Mouse (Mus musculus) cerebellum, adult 11-12 months (tissue): ENCODE data around the gene Gm20897.
"Not testable (repeated sequence)": the region's sequence is repeated elsewhere in the genome, so short reads cannot be mapped to it uniquely, and the experiment has no call there.

Experiments
- DNase-seq: peaks from one replicate; pipeline ENCODE4 v3.0.0; 2022

The Gm20897 gene

GRCm38 (mm10) chrY:38502138-38502537, at the start of gene Gm20897:
Gm20897 (minus strand) TSS chrY:38502238.
- DNase-seq: not testable (repeated sequence)
